Mouse (Mus musculus) embryonic facial prominence, embryonic 11.5 days (tissue): ENCODE measurements at regions not wholly inside any gene's neighbourhood (a gene's known extent, or its start where the extent isn't known, plus 50 kb on each side); places are given as distances from the start of the nearest gene placed in this dataset. TPM values are rescaled to one million over a fixed set of nuclear protein-coding genes. Genes with fewer than 3 reads are reported as not detected.

Experiments used
- ATAC-seq: fragments of 200-750 bp; cut with Nextera tagmentation; replicated peaks from 2 replicates; pipeline ENCODE4 v1.8.0; 2017; ENCODE audit warnings: low read depth; ENCODE audit not compliant: insufficient number of reproducible peaks, low FRiP score, low TSS enrichment
- DNase-seq: peaks from one replicate; pipeline ENCODE4 v3.0.0-alpha.2; 2015; ENCODE audit warnings: low spot score
- H3K27ac ChIP-seq: fragments of 300-500 bp; sonication (generic); replicated peaks from 2 replicates; pipeline ENCODE4 v1.5.1; 2014; ENCODE audit warnings: mild to moderate bottlenecking, low read depth, low read length, control low read depth
- H3K27me3 ChIP-seq: fragments of 300-500 bp; sonication (generic); 2 replicates; pipeline ENCODE4 v1.6.1; 2014; ENCODE audit warnings: mild to moderate bottlenecking, low read length, moderate library complexity, mixed read lengths; ENCODE audit not compliant: control insufficient read depth, insufficient read depth
- H3K36me3 ChIP-seq: fragments of 300-500 bp; sonication (generic); replicated peaks from 2 replicates; pipeline ENCODE4 v1.6.1; 2014; ENCODE audit warnings: low read depth, mild to moderate bottlenecking, low read length, moderate library complexity, mixed read lengths; ENCODE audit not compliant: control insufficient read depth, insufficient read depth
- H3K4me1 ChIP-seq: fragments of 300-500 bp; sonication (generic); 2 replicates; pipeline ENCODE4 v1.6.1; 2014; ENCODE audit warnings: low read length, mixed read lengths; ENCODE audit not compliant: control insufficient read depth, insufficient read depth
- H3K4me2 ChIP-seq: fragments of 300-500 bp; sonication (generic); 2 replicates; pipeline ENCODE4 v1.6.1; 2014; ENCODE audit warnings: low read depth, mild to moderate bottlenecking, control low read depth, low read length, moderate library complexity
- H3K4me3 ChIP-seq: fragments of 300-500 bp; sonication (generic); 2 replicates; pipeline ENCODE4 v1.5.1; 2014; ENCODE audit warnings: low read depth, low read length, control low read depth
- H3K9ac ChIP-seq: fragments of 300-500 bp; sonication (generic); replicated peaks from 2 replicates; pipeline ENCODE4 v1.6.1; 2014; ENCODE audit warnings: mild to moderate bottlenecking, control low read depth, low read length
- H3K9me3 ChIP-seq: fragments of 300-500 bp; sonication (generic); replicated peaks from 2 replicates; pipeline ENCODE4 v1.6.1; 2016; ENCODE audit warnings: mild to moderate bottlenecking, low read length, inconsistent platforms, mixed read lengths; ENCODE audit not compliant: control insufficient read depth
- WGBS: fragments of 180-500 bp; shearing (Covaris S2); extraction: QIAGEN DNeasy Blood & Tissue Kit; methylation state at CpG from one replicate; pipeline ENCODE4 v1.1.7; 2014; 5-methylcytosine and 5-hydroxymethylcytosine counted together
- microRNA-seq: library from miRNA; unstranded; fragments of <30 nt; microRNA quantifications from one replicate; pipeline ENCODE4, GENCODE M21; 2016; ENCODE audit warnings: borderline number of aligned reads

- Histone ChIP-seq H3K4me3 (no peak overlapping the region), H3K27me3 (no peaks in the 10 kb centered on the region), H3K9ac (no peak overlapping the region), H3K9me3 (no peaks in the 10 kb centered on the region), H3K27ac (no peak overlapping the region), H3K36me3 (no peaks in the 10 kb centered on the region), H3K4me1 (no peaks in the 10 kb centered on the region), H3K4me2 (no peak overlapping the region)
- no peak for DNase-seq
- no peak for ATAC-seq
- WGBS: 63% methylated on average over 3 of the region's 3 CpGs
Measured at GRCm38 (mm10) chr7:36644252-36644651, 53.7 kb upstream of the Tshz3 start.

Small RNA genes lying in the stretch of these regions (microRNA-seq; reads per million reads assigned to microRNA genes)
- not detected for gene Gm25247
